Mouse (Mus musculus) midbrain, embryonic 15.5 days (tissue): Measurements from ENCODE around the gene Gm21985. TPM values are rescaled to one million over a fixed set of nuclear protein-coding genes. Genes with fewer than 3 reads are reported as not detected.
A peak's percentile ranks its signal among the peaks of the same experiment; 100 is the strongest.

ENCODE experiments used
- ATAC-seq: fragments of 200-750 bp; cut with Nextera tagmentation; replicated peaks from 2 replicates; pipeline ENCODE4 v1.8.0; 2017; ENCODE audit warnings: moderate TSS enrichment
- H3K27ac ChIP-seq: fragments of 300-500 bp; sonication (generic); 2 replicates; pipeline ENCODE4 v1.5.1; 2015; ENCODE audit warnings: mild to moderate bottlenecking, inconsistent platforms
- H3K27me3 ChIP-seq: fragments of 300-500 bp; sonication (generic); replicated peaks from 2 replicates; pipeline ENCODE4 v1.6.1; 2015; ENCODE audit warnings: inconsistent platforms
- H3K36me3 ChIP-seq: fragments of 300-500 bp; sonication (generic); replicated peaks from 2 replicates; pipeline ENCODE4 v1.6.1; 2015; ENCODE audit warnings: inconsistent platforms
- H3K4me1 ChIP-seq: fragments of 300-500 bp; sonication (generic); 2 replicates; pipeline ENCODE4 v1.6.1; 2015; ENCODE audit warnings: inconsistent platforms
- H3K4me2 ChIP-seq: fragments of 300-500 bp; sonication (generic); 2 replicates; pipeline ENCODE4 v1.6.1; 2015; ENCODE audit warnings: inconsistent platforms, mild to moderate bottlenecking, moderate library complexity
- H3K4me3 ChIP-seq: fragments of 300-500 bp; sonication (generic); 2 replicates; pipeline ENCODE4 v1.5.1; 2015; ENCODE audit warnings: mild to moderate bottlenecking, inconsistent platforms
- H3K9ac ChIP-seq: fragments of 300-500 bp; sonication (generic); 2 replicates; pipeline ENCODE4 v1.6.1; 2015; ENCODE audit warnings: mild to moderate bottlenecking, inconsistent platforms
- H3K9me3 ChIP-seq: fragments of 300-500 bp; sonication (generic); 2 replicates; pipeline ENCODE4 v1.6.1; 2016; ENCODE audit warnings: inconsistent platforms
- WGBS: fragments of 180-500 bp; shearing (Covaris S2); methylation state at CpG from one replicate; pipeline ENCODE4 v1.1.7; 2015; ENCODE audit warnings: mixed read lengths; 5-methylcytosine and 5-hydroxymethylcytosine counted together
- polyA plus RNA-seq: library from polyadenylated mRNA; unstranded; fragments of >200 nt; fragmentation: Nextera tagmentation; extraction: Ambion mirVana; gene quantifications from 2 replicates; pipeline ENCODE4 v1.2.1, GENCODE M21; 2015

Gene Gm21985
- polyA plus RNA-seq, 1 experiment from 2014 or later = not detected

DNA sequence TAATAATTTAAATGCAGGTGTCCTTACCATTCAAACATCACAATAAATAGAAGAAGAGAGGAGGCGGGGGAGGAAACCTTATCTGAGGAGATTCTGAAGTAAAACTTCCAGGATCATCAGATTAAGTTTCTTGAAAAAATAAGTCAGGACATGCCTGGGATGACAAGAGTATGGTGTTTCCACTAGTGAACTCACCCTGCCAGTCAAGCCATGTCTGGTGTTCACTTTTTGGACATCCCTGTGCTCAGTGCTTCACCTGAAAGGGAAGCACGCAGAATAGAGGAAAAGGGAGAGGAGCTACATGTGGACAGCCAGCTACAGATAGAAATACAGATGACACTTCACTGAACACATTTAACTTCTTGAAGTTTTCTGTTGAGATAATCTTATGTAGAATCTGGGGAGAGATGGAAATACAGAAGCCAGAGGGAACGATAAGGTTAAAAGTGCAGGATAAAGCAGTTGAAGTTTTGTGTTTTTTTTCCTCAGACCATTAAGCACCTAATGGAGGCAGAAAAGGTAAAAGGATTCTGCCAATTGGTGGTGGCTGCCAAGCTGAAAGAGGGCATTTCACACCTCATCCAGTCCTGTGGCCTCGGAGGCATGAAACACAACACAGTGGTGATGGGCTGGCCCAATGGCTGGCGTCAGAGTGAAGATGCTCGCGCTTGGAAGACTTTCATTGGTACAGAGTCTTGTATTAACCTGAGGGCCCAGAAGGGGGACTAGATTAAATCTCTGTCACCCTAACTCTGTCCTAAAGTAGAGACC, 87.8 kb downstream of the Gm21985 start:
- H3K36me3 ChIP-seq = peaks cover 50% of the 10 kb centered on the region

DNA sequence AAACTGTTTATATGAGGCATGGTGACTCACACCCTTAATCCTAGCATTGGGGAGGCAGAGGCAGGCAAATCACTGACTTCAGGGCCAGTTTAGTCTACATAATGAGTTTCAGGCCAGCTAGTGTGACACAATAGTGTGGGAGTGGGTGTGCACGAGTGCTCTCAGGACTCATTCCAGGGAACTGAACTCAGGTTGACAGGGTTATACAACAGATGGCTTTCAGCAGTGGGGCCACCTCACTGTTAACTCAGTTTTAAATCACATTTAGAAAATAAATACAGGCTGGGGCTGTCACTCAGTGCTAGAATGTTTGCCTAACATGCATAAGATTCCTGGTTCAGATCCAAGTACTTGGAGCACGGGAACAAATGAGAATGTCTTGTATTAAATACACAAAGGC, 93.5 kb downstream of the Gm21985 start:
- 90% methylated on average over 2 of the region's 2 CpGs for WGBS

More for the DNA sequence above, 87.8 kb downstream of the Gm21985 start:
- Histone ChIP-seq H3K4me3 (no peak overlapping the region), H3K9me3 (no peaks in the 10 kb centered on the region), H3K27me3 (no peaks in the 10 kb centered on the region), H3K4me2 (no peak overlapping the region), H3K9ac (no peak overlapping the region), H3K4me1 (no peaks in the 10 kb centered on the region), H3K27ac (no peak overlapping the region)
- ATAC-seq = no peak
- WGBS = 96% methylated on average over 7 of the region's 7 CpGs

DNA sequence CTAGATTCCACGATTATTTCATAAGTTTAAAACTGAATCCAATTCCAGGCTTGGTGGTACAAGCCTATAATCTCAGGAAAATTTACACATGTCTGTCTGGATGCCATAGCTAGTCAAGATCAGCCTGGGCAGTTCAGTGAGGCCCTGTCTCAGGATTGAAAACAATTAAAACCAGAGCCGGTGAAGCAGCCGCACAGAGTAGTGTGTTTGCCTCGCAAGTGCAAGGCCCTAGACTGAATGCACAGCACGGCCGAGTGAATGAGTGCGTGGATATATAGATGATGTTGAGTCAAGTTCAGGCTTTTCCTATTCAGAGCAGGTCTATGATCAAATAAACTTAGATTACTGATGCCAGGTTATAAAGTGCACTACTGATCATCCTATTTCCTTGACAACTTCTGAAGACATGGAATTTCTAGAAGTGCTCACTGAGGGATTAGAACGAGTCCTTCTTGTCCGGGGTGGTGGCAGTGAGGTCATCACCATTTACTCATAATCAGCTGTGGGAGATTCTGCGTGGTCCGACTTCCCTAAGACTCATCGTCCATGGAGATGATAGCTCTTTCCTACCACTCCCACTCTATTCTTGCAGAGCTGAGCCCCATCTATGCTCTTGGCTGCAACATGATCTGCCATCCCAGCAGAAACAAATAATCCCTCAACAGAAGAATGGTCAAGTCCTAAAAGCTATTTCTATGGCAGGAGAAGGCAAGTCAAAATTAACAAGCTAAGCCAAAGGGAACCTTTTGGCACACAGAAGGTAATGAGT, 94.1 kb downstream of the Gm21985 start:
- H3K27ac ChIP-seq = no peak overlapping the region
- peaks cover 54% of the 10 kb centered on the region for H3K36me3 ChIP-seq
- no peaks in the 10 kb centered on the region for H3K9me3 ChIP-seq
- H3K9ac ChIP-seq = no peak overlapping the region
- no peak for ATAC-seq
- no peaks in the 10 kb centered on the region for H3K4me1 ChIP-seq
- no peak overlapping the region for H3K4me2 ChIP-seq
- no peaks in the 10 kb centered on the region for H3K27me3 ChIP-seq
- WGBS = 91% methylated on average over 12 of the region's 12 CpGs
- no peak overlapping the region for H3K4me3 ChIP-seq

More for the DNA sequence above, 93.5 kb downstream of the Gm21985 start:
- no peak overlapping the region for H3K9ac ChIP-seq
- H3K4me1 ChIP-seq = no peaks in the 10 kb centered on the region
- no peaks in the 10 kb centered on the region for H3K27me3 ChIP-seq
- no peak overlapping the region for H3K27ac ChIP-seq
- no peak overlapping the region for H3K4me3 ChIP-seq
- H3K36me3 ChIP-seq = peaks cover 52% of the 10 kb centered on the region
- no peak overlapping the region for H3K4me2 ChIP-seq
- H3K9me3 ChIP-seq = no peaks in the 10 kb centered on the region
- ATAC-seq = no peak

DNA sequence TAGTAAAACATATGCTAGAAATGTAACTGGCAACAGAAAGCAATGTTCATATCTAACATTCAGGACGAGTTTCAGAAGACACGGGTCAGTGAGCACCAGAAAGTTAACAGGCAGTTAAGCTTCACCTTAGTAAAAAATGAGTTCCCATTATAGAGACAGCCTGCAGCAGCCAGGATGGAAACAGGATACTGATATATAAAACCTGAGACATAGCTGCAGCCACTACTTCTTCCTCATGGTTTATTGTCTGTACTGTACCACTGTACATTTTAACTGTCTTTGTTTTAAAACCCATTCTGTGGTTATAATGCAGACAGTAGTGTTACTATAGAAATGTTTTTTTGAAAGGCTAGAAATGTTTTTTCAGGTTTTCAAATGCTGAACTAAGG, 94.7 kb downstream of the Gm21985 start:
- Histone ChIP-seq H3K9ac (no peak overlapping the region), H3K9me3 (no peaks in the 10 kb centered on the region), H3K4me3 (no peak overlapping the region), H3K36me3 (peaks cover 54% of the 10 kb centered on the region), H3K27ac (no peak overlapping the region), H3K4me2 (no peak overlapping the region), H3K4me1 (no peaks in the 10 kb centered on the region), H3K27me3 (no peaks in the 10 kb centered on the region)
- no peak for ATAC-seq
- WGBS = 95% methylated on average over 2 of the region's 2 CpGs

DNA sequence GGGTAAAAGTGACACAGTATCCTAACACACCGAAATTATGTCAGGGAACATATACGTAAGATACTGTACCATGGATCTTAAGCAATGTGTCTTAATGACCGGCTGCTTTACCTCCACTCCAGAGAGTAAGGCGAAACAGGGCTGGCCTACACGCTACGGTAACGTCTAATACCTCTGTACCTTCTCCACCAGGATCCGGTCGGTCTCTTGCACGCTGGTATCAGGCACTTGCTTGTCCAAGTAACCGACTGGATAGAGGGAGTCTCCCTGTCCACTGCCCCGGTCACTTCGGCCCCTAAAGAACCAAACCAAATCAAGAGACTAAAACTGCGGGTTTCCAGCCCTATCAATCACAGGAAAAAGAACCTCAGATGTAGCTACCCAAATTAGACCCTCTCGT, 101.1 kb downstream of the Gm21985 start:
- peaks cover 19% of the 10 kb centered on the region; the same call in 1 of the 2 replicates for H3K36me3 ChIP-seq
- H3K9me3 ChIP-seq = no peaks in the 10 kb centered on the region
- peak overlapping the region; percentile 89 for H3K9ac ChIP-seq
- H3K4me2 ChIP-seq = peak overlapping the region; percentile 88
- H3K27ac ChIP-seq = peak overlapping the region; percentile 93
- 22% methylated on average over 15 of the region's 15 CpGs for WGBS
- H3K4me3 ChIP-seq = peak overlapping the region; percentile 97
- ATAC-seq = peak; percentile 61
- H3K27me3 ChIP-seq = no peaks in the 10 kb centered on the region
- peaks cover 16% of the 10 kb centered on the region for H3K4me1 ChIP-seq

DNA sequence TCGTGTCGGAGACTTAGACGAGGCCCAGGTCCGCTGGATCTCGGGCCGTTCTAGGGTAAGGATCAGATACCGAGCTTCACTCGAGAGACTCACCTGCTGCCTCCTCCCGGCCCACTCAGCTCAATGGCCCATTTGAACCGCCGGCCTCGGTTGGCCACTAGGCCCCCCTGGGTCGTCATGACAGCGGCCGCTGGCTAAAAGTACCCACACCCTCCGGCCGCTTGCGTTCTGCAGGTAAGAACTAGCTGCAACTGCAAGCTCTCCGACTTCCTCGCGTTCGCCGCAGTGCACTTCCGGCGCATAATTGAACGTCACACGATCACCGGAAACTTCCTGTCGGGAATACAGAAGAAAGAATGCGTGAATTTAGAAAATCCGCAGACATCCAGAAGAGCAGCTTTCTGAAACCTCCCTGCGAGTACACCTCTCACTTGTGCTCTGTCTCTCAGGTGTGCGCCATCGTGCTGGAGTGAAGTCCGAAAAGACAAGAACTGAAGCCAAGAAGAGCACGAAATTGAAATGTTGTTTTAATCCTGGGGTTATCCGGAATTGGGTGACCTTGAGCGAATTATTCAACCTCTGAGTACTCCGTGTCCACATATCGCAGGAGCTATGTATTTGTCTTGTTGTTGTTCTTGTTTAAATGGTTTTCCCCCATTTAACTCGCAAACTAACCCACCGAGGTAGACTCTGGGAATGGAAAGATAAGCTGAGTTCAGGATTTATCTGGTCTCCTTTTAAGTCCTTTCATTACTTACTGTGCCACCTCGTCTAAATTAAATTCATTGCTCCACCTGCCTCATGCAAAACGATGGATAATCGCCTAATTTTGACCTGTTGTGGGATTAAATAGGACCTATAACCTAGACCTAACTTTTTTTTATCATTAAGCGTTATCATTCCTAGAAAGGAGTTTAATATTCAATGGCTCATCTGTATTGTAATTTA, 101.9 kb downstream of the Gm21985 start, which contains the start of gene Emc4:
Gene Emc4, minus strand, starts transcription at position 302 of the 948 bp plus-strand sequence.
- peak; percentile 93 for ATAC-seq
- H3K4me3 ChIP-seq = peak within 1 kb of the TSS; percentile 97
- peaks cover 16% of the 10 kb centered on the region for H3K4me1 ChIP-seq
- 1% methylated on average over 46 of the region's 46 CpGs for WGBS
- H3K27me3 ChIP-seq = no peaks in the 10 kb centered on the region
- H3K36me3 ChIP-seq = peaks cover 14% of the 10 kb centered on the region; the same call in 1 of the 2 replicates
- H3K4me2 ChIP-seq = peak within 1 kb of the TSS; percentile 88
- H3K27ac ChIP-seq = peak within 1 kb of the TSS; percentile 93
- peak within 1 kb of the TSS; percentile 89 for H3K9ac ChIP-seq
- no peaks in the 10 kb centered on the region for H3K9me3 ChIP-seq

DNA sequence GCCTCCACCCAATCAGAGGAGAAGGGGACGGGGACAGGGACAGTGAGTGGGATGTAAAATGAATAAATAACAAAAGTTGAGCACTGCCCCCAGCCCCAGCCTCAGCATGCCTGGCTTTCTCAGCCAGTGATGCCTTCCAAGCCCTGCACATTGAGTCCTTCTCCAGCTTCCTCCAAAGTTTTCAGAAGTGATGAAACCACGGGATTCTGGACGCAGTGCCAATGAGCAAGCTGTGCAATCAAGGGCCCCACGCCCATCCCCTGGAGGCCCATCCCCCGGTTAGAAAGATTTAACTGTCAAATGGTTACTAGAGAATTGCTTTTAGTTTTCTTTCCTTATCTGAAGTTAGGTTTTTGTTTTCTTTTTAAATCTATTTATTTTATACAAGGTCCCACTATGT, 103.8 kb downstream of the Gm21985 start:
- 71% methylated on average over 5 of the region's 5 CpGs for WGBS
- no peaks in the 10 kb centered on the region for H3K36me3 ChIP-seq
- ATAC-seq = no peak
- peaks cover 16% of the 10 kb centered on the region for H3K4me1 ChIP-seq
- H3K27me3 ChIP-seq = no peaks in the 10 kb centered on the region
- no peak overlapping the region for H3K9ac ChIP-seq
- no peak overlapping the region for H3K4me2 ChIP-seq
- H3K9me3 ChIP-seq = no peaks in the 10 kb centered on the region
- no peak overlapping the region for H3K27ac ChIP-seq
- no peak overlapping the region for H3K4me3 ChIP-seq

DNA sequence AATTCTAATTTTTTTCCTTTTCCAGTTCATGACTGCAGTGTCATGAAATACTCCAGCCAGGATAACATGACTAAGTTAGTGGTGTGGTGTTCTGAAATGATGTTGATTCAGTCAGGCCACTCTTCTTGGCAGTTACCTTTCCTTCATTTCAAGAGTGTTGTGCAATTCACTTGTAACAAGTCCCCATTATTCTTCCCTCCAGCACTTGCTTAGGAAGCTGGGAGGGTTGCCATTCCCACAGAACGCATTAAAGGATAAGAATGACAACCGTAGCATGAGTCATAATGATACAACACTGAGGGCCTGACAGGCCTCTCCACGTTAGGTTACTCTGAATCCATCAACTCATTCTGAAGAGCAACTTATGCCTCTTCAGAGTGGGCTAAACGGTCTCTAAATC, 107.0 kb downstream of the Gm21985 start:
- ATAC-seq = no peak
- no peak overlapping the region for H3K9ac ChIP-seq
- H3K9me3 ChIP-seq = no peaks in the 10 kb centered on the region
- peaks cover 4% of the 10 kb centered on the region for H3K4me1 ChIP-seq
- no peak overlapping the region for H3K4me2 ChIP-seq
- no peak overlapping the region for H3K27ac ChIP-seq
- no peak overlapping the region for H3K4me3 ChIP-seq
- WGBS = 48% methylated on average over 4 of the region's 4 CpGs
- no peaks in the 10 kb centered on the region for H3K27me3 ChIP-seq
- H3K36me3 ChIP-seq = no peaks in the 10 kb centered on the region

DNA sequence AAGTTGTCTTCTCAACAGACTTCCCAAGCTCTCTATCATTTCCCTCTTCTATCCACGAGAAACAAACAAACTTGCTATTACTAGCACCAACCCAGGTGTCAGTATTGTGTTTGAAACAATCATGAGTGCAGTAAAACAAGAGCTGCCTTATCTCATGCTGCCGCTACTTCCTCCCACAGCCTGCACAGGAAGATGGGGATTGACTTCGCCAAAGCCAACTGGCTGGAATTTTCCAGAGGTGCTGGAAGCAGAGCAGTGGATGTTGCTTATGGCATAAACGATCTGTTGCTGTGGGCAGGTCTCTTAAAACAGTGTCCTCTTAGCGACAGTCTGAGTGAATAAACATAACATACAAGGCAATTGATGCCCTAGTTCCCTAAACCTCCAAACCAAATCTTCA, 108.5 kb downstream of the Gm21985 start:
- Histone ChIP-seq H3K27ac (no peak overlapping the region), H3K9ac (no peak overlapping the region), H3K27me3 (no peaks in the 10 kb centered on the region), H3K9me3 (no peaks in the 10 kb centered on the region), H3K36me3 (no peaks in the 10 kb centered on the region), H3K4me3 (no peak overlapping the region), H3K4me1 (no peaks in the 10 kb centered on the region), H3K4me2 (no peak overlapping the region)
- 72% methylated on average over 5 of the region's 5 CpGs for WGBS
- ATAC-seq = no peak

DNA sequence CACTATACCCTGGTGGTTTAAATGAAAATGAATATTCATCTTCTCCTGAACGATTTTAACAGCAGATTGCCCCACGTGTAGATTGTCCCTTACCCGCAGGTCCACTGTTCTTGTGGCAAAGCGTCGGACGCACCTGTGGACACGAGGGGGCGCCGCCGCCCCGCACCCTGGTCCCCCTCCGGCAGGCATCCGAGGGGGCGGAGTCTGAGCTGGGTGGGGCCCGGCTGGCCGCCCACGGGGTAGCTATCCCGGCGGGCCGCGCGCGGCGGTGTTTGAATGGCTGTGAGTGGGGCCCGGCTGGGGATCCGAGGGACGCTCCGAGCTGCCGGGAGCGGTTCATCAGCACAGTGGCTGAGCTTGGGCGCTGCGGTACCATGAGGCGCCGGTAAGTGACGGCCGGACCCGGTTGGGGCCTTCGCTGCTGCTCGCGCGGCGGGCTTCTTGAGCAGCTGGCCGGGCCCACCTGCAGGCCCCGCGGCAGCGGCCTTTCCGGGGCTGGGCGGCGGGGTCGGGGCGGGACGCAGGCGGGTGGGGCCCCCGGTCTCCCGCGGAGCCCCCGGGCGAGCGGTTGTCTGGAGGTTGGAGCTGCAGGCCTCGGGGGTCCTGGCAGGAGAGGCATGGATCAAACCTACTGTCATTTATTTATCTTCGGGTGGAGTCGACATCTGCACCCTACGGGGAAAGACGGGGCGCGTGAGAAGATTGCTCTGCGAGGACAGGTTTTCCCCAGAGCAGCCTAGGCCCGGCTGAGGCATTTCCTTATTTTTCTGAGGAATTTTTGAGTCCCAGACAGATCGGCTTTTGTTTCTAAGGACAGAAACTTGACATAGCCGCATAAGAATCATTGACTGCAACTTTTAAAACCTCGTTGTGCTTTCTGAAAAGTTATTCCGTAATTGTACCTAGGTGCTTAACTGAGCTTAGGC, 113.1 kb downstream of the Gm21985 start, which contains the start of gene Katnbl1:
Gene Katnbl1, plus strand, starts transcription at position 239 of the 926 bp plus-strand sequence.
- ATAC-seq = peak; percentile 99
- no peaks in the 10 kb centered on the region for H3K27me3 ChIP-seq
- H3K4me2 ChIP-seq = peak within 1 kb of the TSS; percentile 53
- WGBS = under 1% methylated on average over 72 of the region's 72 CpGs
- no peaks in the 10 kb centered on the region for H3K9me3 ChIP-seq
- H3K4me3 ChIP-seq = peak within 1 kb of the TSS; percentile 100
- peaks cover 15% of the 10 kb centered on the region for H3K4me1 ChIP-seq
- H3K9ac ChIP-seq = peak within 1 kb of the TSS; percentile 99
- peak within 1 kb of the TSS; percentile 88 for H3K27ac ChIP-seq
- H3K36me3 ChIP-seq = no peaks in the 10 kb centered on the region

DNA sequence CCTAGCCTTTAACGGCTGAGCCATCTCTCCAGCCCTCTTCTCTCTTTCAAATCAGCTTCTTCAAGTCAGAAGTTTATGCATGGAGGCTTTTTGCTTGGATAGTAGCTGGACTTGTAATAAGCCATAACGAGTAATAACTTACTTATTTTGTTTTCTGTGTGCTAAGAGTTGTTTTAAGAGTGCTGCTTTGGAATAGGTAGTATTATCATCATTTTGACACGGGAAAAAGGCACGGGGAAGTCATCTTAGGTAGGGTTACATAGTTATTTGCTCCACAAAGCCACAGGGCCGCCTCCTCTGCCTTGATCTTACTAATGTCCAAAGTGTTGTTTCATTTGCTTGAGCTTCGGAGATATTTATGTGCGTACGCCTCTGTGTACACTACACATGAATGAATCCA, 114.0 kb downstream of the Gm21985 start:
- H3K4me2 ChIP-seq = peak overlapping the region; percentile 53
- peaks cover 15% of the 10 kb centered on the region for H3K4me1 ChIP-seq
- H3K27ac ChIP-seq = no peak overlapping the region
- no peak for ATAC-seq
- peak overlapping the region; percentile 99 for H3K9ac ChIP-seq
- H3K9me3 ChIP-seq = no peaks in the 10 kb centered on the region
- peak overlapping the region; percentile 100 for H3K4me3 ChIP-seq
- no peaks in the 10 kb centered on the region for H3K36me3 ChIP-seq
- 54% methylated on average over 8 of the region's 8 CpGs for WGBS
- H3K27me3 ChIP-seq = no peaks in the 10 kb centered on the region
